Mouse (Mus musculus) lung, adult 2 months (tissue): ENCODE data around the gene Fthl17f.

Source experiments
- CTCF ChIP-seq: fragments of 200-500 bp; IDR thresholded peaks from 2 replicates; pipeline ENCODE4 v1.5.1; 2011; ENCODE audit warnings: mild to moderate bottlenecking, low read length, control low read depth; ENCODE audit not compliant: insufficient read depth
- POLR2A ChIP-seq: fragments of 200-500 bp; IDR thresholded peaks from 2 replicates; pipeline ENCODE4 v1.6.1; 2011; ENCODE audit warnings: low read depth, mild to moderate bottlenecking, control low read depth, low read length, borderline replicate concordance; ENCODE audit errors: extremely low read depth

DNA sequence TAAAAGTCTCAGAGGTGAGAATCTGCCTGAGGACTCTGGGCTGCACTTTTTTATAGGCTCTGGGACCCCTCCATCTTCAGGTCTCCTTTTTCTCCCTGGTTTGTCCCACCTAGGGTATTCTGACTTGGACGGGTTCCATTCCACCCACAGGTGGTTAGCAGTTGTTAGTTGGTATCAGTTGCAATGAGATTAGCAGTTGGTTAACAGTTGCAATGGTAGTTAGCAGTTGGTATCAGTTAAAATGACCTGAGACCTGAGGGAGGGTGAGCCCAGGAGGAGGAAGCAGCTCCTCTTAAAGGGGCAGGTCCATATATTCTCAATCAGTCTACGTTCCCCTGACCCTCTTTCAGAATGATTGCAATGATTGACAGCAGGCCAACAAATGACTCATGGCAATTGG is 47.6 kb downstream of the Fthl17f start:
- TF ChIP-seq CTCF: no peak
- no peak for TF ChIP-seq POLR2A
